Mouse (Mus musculus) thymus, adult 2 months (tissue): ENCODE data around the gene Mrgprb8.

Experiments used
- CTCF ChIP-seq: fragments of 200-500 bp; IDR thresholded peaks from 2 replicates; pipeline ENCODE4 v1.5.1; 2012; ENCODE audit warnings: mild to moderate bottlenecking, control low read depth, low read length, moderate library complexity, borderline replicate concordance; ENCODE audit not compliant: control insufficient read depth, poor library complexity, insufficient read depth; ENCODE audit errors: extremely low read depth
- POLR2A ChIP-seq: fragments of 200-500 bp; IDR thresholded peaks from 2 replicates; pipeline ENCODE4 v1.6.1; 2012; ENCODE audit warnings: mild to moderate bottlenecking, low read length, control low read depth, moderate library complexity; ENCODE audit not compliant: control insufficient read depth, poor library complexity, insufficient read depth; ENCODE audit errors: extremely low read depth

DNA sequence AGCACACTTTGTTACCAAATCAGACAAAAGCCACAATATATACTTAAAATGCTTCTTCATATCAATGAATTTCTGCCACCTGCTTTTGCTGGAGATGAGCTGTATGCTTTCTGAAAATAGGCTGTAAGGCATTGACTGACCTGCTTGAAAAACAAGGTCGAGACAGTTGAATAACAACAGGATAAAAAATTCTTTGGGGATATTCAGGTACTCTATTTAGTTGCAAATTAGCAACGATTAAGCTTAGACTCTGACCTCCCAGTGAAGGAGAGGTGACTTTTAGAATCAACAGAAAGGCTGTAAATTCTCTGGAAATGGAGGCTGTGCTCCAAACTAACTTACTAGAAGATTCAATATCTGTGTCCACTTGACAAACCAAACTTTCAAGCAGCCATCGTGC, 48.3 kb downstream of the Mrgprb8 start:
- TF ChIP-seq CTCF (no peak), POLR2A (no peak)
